Mouse (Mus musculus): ENCODE measurements around the gene Cryge.
"Not testable (repeated sequence)": the region's sequence is repeated elsewhere in the genome, so short reads cannot be mapped to it uniquely, and the experiment has no call there.

The Cryge gene

GRCm38 (mm10) chr1:65050952-65051351, at the start of gene Cryge:
TSS of gene Cryge (minus strand) at chr1:65051149.
- not testable (repeated sequence) for DNase-seq (ENCODE audit: low read depth in 2 of 2, low spot score in 2 of 2)

GRCm38 (mm10) chr1:65096953-65097352, 46.0 kb upstream of the Cryge start:
- DNase-seq (ENCODE audit: low read depth in 2 of 2, low spot score in 2 of 2), result no peak

- DNase-seq (ENCODE audit: low read depth in 2 of 2, low spot score in 2 of 2), result no peak
Measured at GRCm38 (mm10) chr1:65091566-65091965, 40.6 kb upstream of the Cryge start.

GRCm38 (mm10) chr1:65090370-65090769, 39.4 kb upstream of the Cryge start:
- no peak for DNase-seq (ENCODE audit: low read depth in 2 of 2, low spot score in 2 of 2)

- no peak for DNase-seq (ENCODE audit: low read depth in 2 of 2, low spot score in 2 of 2)
Measured at GRCm38 (mm10) chr1:65088567-65089356, 37.8 kb upstream of the Cryge start.

GRCm38 (mm10) chr1:65082188-65082587, 31.2 kb upstream of the Cryge start, which contains the start of gene Crygb:
TSS of gene Crygb (minus strand) at chr1:65082288.
- no peak for DNase-seq (ENCODE audit: low read depth in 2 of 2, low spot score in 2 of 2)

GRCm38 (mm10) chr1:65075607-65076006, 24.7 kb upstream of the Cryge start:
- DNase-seq (ENCODE audit: low read depth in 2 of 2, low spot score in 2 of 2), result no peak

GRCm38 (mm10) chr1:65073589-65073988, 22.6 kb upstream of the Cryge start, which contains the start of gene Crygc:
TSS of gene Crygc (minus strand) at chr1:65073689.
- no peak for DNase-seq (ENCODE audit: low read depth in 2 of 2, low spot score in 2 of 2)

GRCm38 (mm10) chr1:65067842-65068241, 16.9 kb upstream of the Cryge start:
- DNase-seq (ENCODE audit: low read depth in 2 of 2, low spot score in 2 of 2), result no peak

- no peak for DNase-seq (ENCODE audit: low read depth in 2 of 2, low spot score in 2 of 2)
Measured at GRCm38 (mm10) chr1:65064201-65064600, 13.3 kb upstream of the Cryge start.

GRCm38 (mm10) chr1:65063352-65063751, 12.4 kb upstream of the Cryge start, which contains the start of gene Crygd:
TSS of gene Crygd (minus strand) at chr1:65063452.
- no peak for DNase-seq (ENCODE audit: low read depth in 2 of 2, low spot score in 2 of 2)

GRCm38 (mm10) chr1:65052140-65052539, 1.2 kb upstream of the Cryge start:
- no peak for DNase-seq (ENCODE audit: low read depth in 2 of 2, low spot score in 2 of 2)

- no peak for DNase-seq (ENCODE audit: low read depth in 2 of 2, low spot score in 2 of 2)
Measured at GRCm38 (mm10) chr1:65051696-65052095, 747 bp upstream of the Cryge start.

- DNase-seq (ENCODE audit: low read depth in 2 of 2, low spot score in 2 of 2), result no peak
Measured at GRCm38 (mm10) chr1:65048781-65049180, 2.2 kb downstream of the Cryge start.

GRCm38 (mm10) chr1:65046401-65047109, 4.4 kb downstream of the Cryge start:
- no peak for DNase-seq (ENCODE audit: low read depth in 2 of 2, low spot score in 2 of 2)

GRCm38 (mm10) chr1:65043433-65043832, 7.5 kb downstream of the Cryge start:
- DNase-seq (ENCODE audit: low read depth in 2 of 2, low spot score in 2 of 2), result no peak

GRCm38 (mm10) chr1:65041837-65042236, 9.1 kb downstream of the Cryge start:
- no peak for DNase-seq (ENCODE audit: low read depth in 2 of 2, low spot score in 2 of 2)

- no peak for DNase-seq (ENCODE audit: low read depth in 2 of 2, low spot score in 2 of 2)
Measured at GRCm38 (mm10) chr1:65040806-65041205, 10.1 kb downstream of the Cryge start.

GRCm38 (mm10) chr1:65039679-65040078, 11.3 kb downstream of the Cryge start:
- DNase-seq (ENCODE audit: low read depth in 2 of 2, low spot score in 2 of 2), result no peak

- DNase-seq (ENCODE audit: low read depth in 2 of 2, low spot score in 2 of 2), result no peak
Measured at GRCm38 (mm10) chr1:65037542-65037941, 13.4 kb downstream of the Cryge start.

GRCm38 (mm10) chr1:65035513-65035912, 15.4 kb downstream of the Cryge start:
- no peak for DNase-seq (ENCODE audit: low read depth in 2 of 2, low spot score in 2 of 2)

GRCm38 (mm10) chr1:65032641-65033040, 18.3 kb downstream of the Cryge start, which contains the start of gene Akr1cl:
TSS of gene Akr1cl (minus strand) at chr1:65032759.
- DNase-seq (ENCODE audit: low read depth in 2 of 2, low spot score in 2 of 2), result no peak
